Mouse (Mus musculus): ENCODE data around the gene Itih5. TPM values are rescaled to one million over a fixed set of nuclear protein-coding genes. Genes with fewer than 3 reads are reported as not detected.

Gene Itih5
- polyA plus RNA-seq, 1 experiment: 77.9 TPM

DNA sequence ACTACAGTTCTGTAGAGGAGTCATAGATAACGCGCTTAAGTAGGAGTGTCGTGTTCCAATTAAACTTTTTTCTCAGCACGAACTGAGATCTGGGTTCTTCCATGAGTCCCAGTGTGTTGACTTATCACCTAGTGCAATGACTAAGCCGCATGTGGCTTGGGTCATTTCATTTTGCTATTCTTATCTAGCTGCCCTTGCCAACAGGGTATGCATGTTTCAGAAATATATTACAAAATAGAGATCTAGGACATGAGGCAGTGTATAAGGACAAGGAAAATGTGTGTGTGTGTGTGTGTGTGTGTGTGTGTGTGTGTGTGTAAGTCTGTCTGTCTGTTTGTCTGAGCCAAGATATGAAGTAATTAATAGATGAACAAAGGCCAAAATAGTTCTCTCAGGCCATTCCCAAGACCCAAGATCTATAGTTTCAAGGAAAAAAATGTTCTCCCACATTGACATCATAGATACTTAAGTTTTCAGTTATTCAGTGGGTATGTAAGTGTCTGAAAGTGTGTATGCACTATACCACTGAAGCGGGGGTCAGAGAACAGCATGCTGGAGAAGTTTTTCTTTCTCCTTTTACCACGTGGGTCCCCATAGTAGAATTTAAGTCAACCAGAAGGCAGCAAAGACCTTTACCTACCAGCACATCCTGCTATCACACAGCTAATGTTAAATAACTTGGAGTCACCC lies 62.6 kb downstream of the Itih5 start:
- H3K27ac ChIP-seq (replicated peaks; ENCODE audit: low read depth, low read length): peak overlapping the region; percentile 97
- H3K4me1 ChIP-seq (ENCODE audit: control insufficient read depth, insufficient read depth, insufficient read length, low read length): peaks cover 3% of the 10 kb centered on the region
- H3K4me3 ChIP-seq (ENCODE audit: insufficient read depth, low read depth, low read length): no peak overlapping the region

DNA sequence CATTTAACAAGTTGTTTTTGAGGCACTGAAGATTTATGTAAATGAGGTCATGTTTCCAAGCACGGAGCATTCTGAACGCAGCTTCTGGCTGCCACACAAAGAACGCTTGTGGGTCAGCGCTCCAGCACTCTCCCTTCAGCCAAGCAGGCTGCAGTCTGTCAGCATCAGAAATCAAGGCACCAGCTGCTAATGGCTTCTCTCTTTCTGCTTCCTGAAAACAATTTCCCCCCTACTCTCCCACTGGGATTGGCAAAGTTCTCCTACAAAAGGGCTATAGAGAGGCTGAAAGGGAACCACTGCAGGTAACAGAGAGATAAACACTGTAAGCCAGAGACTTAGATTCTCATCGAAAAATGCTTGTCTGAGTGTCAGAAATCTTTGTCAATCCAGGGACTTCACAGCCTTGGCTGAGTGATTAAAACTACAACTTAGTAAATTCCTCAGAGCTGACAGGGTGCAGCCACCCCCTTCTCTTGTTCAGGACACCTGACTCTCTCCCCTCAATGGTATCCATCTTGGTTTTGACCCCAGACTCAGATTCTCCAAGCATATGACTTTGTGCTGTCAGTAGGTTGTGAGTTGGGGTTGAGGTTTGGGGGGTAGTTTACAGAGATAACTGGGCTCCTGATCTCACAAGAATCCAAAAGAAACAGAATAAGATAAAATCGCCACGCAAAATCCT lies 63.3 kb downstream of the Itih5 start:
- H3K4me1 ChIP-seq (ENCODE audit: control insufficient read depth, insufficient read depth, insufficient read length, low read length): peaks cover 3% of the 10 kb centered on the region
- no peak overlapping the region for H3K4me3 ChIP-seq (ENCODE audit: insufficient read depth, low read depth, low read length)
- H3K27ac ChIP-seq (replicated peaks; ENCODE audit: low read depth, low read length): peak overlapping the region; percentile 97

DNA sequence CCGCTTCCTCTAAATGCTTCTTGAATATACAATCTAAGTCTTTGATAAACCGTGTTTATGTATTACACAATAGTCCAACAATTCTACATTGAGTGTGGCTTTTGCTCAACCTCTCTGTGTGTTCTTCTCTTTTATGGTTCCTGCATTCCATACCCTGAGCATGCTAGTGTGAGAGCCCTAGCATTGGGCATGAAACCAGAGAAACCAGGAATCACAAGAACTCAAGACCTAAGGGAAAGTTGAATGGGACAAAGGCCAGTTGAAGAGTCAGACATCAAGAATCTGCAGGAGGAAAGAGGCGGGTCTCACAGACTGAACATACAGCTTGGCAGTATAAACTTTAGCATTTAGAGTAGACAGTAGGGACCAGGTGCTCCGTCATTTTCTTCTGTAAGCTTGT lies 68.5 kb downstream of the Itih5 start:
- Histone ChIP-seq H3K4me1 (ENCODE audit: control insufficient read depth, insufficient read depth, insufficient read length, low read length) (no peaks in the 10 kb centered on the region), H3K27ac (replicated peaks; ENCODE audit: low read depth, low read length) (no peak overlapping the region), H3K4me3 (ENCODE audit: insufficient read depth, low read depth, low read length) (no peak overlapping the region)

DNA sequence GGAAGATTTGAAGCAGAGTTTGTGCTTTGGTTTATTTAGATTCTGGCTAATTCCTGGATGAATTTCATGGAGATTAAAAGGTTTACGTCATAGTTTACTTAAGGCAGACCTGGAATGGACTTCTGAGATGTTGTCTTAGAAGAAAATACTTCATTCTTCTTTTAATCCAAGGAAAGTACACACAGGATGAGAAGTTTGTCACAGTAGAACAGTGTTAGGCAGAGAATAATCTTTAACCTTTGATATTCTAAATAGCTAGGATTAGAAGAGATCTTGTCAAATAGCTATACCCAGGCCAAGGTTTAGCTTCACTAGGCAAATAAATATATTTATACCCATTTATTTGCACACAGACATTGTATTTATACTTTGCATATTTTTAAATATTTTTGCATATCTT lies 73.5 kb downstream of the Itih5 start:
- peaks cover 6% of the 10 kb centered on the region; the same call in 1 of the 2 replicates for H3K4me1 ChIP-seq (ENCODE audit: control insufficient read depth, insufficient read depth, insufficient read length, low read length)
- H3K4me3 ChIP-seq (ENCODE audit: insufficient read depth, low read depth, low read length): no peak overlapping the region
- no peak overlapping the region for H3K27ac ChIP-seq (replicated peaks; ENCODE audit: low read depth, low read length)

DNA sequence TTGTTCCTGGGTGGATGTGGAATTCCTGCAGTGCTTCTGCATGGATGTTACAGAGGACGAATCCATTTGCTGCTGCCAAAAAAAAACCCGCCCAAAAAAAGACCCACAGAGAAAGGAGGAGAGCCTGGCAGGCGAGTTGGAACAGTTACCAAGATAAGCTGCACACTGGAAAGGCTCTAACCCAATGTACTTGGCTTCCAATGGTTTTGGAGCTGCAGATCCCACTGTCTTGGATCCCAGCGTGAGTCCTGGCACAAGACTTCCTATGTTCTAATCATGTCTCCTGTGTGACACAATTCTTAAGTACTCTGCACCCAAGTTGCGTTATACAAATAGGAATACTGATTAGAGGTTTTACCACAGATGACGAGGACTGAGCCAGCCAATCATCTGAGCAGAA lies 78.6 kb downstream of the Itih5 start:
- peaks cover 6% of the 10 kb centered on the region; the same call in 1 of the 2 replicates for H3K4me1 ChIP-seq (ENCODE audit: control insufficient read depth, insufficient read depth, insufficient read length, low read length)
- H3K4me3 ChIP-seq (ENCODE audit: insufficient read depth, low read depth, low read length): no peak overlapping the region
- 0 out of 2 replicates have a peak overlapping the region, but pooled peaks have one; percentile 17 for H3K27ac ChIP-seq (replicated peaks; ENCODE audit: low read depth, low read length)

DNA sequence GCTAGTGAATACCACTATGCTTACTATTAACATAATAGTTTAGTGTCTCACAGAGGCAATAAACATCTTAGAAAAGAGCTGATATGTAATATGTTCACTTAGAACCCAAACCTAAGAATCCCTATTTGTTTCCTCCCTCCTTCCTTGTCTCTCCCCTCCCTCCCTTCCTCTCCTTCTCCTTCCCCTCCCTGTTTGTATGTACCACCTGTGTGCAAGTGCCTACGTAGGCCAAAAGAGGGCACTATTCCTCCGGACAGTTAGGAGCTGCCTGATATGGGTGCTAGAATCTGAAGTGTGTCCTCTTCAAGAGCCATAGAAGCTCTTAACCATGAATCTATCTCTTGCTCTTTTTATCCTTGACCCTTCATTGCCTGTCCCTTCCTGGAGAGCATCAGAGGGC lies 83.2 kb downstream of the Itih5 start:
- Histone ChIP-seq H3K4me3 (ENCODE audit: insufficient read depth, low read depth, low read length) (no peak overlapping the region), H3K4me1 (ENCODE audit: control insufficient read depth, insufficient read depth, insufficient read length, low read length) (0 out of 2 replicates have a peak, but pooled peaks cover 2% of the 10 kb centered on the region)

DNA sequence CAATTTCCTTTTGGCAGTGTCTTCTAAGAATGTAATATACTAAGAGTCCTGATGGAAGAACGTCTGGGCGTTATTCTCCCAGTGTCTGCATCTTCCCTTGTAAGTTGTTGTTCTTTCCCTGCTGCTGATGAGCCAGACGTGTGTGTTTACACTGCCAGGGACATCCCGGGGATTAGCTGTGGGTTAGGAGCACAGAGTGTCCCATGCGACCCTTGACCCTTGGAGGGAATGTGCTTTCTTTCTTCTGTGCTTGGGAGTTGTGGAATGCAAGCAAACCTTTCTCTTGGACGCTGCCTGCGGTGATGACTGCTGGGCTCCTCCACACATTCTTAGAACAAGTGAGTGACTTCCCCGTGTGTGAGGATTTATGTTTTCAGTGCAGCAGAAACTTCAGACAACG lies 89.6 kb downstream of the Itih5 start:
- no peak overlapping the region for H3K4me3 ChIP-seq (ENCODE audit: insufficient read depth, low read depth, low read length)
- no peak overlapping the region for H3K27ac ChIP-seq (replicated peaks; ENCODE audit: low read depth, low read length)
- H3K4me1 ChIP-seq (ENCODE audit: control insufficient read depth, insufficient read depth, insufficient read length, low read length): no peaks in the 10 kb centered on the region

More for the DNA sequence above, 83.2 kb downstream of the Itih5 start:
- no peak overlapping the region for H3K27ac ChIP-seq (replicated peaks; ENCODE audit: low read depth, low read length)

DNA sequence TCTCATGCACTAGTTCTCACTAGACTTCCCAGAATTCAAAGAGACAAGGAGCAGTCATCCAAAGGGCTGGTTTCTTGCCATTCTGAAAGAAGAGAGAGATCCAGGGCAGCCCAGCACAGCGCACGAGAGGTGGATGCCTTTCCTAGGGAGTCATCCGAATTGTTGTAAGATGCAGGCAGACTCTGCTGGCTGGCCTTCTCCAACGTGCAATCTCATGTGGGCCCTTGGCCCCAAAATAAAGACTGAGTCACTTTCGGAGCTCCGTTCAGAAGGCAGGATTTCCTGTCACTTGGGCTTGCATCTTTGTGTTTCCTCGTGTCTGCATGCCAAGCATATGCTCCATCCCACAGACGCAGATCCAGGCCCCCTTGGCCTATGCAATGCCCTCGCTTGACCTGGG lies 97.1 kb downstream of the Itih5 start:
- no peaks in the 10 kb centered on the region; the same call in 1 of the 2 replicates for H3K4me1 ChIP-seq (ENCODE audit: control insufficient read depth, insufficient read depth, insufficient read length, low read length)
- no peak overlapping the region for H3K4me3 ChIP-seq (ENCODE audit: insufficient read depth, low read depth, low read length)
- H3K27ac ChIP-seq (replicated peaks; ENCODE audit: low read depth, low read length): 0 out of 2 replicates have a peak overlapping the region, but pooled peaks have one; percentile 11

DNA sequence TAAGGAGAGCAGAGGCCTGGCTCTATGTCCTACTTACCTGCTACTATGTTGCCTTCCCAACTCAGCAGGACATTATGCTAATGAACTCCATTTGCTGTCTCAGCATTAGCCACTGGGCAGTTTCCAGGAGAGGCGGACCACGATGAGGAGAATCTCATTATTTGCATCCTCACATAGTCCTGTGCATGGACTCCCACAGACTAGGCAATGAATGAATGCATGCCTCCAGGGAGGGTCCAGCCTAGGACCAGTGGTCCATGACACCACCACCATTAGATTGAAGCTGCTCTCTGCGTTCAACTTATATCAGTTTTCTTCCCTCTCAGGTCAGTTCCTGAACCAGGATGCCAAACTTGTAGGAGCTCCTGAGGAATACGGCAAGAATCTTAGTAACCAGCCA lies 97.6 kb downstream of the Itih5 start:
- Histone ChIP-seq H3K27ac (replicated peaks; ENCODE audit: low read depth, low read length) (0 out of 2 replicates have a peak overlapping the region, but pooled peaks have one; percentile 11), H3K4me3 (ENCODE audit: insufficient read depth, low read depth, low read length) (no peak overlapping the region), H3K4me1 (ENCODE audit: control insufficient read depth, insufficient read depth, insufficient read length, low read length) (no peaks in the 10 kb centered on the region; the same call in 1 of the 2 replicates)

DNA sequence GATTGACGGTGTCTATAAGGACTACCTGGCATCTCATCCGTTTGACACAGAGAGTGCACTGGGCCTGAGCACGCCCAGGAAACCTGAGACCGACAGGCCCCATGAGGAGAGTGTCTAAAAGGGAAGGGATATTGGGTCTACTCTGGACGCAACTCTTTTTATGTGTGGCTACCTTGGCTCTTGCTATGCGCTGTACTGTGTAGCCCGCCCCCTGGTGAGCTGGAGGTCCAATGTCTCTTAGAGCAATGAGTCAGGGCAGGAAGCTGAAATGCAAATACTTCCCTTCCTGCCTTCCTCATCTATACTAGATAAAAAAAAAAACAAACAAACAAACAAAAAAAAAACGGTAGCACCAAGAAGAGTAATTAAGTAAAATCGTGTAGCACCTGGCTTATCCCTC lies 98.1 kb downstream of the Itih5 start:
- Histone ChIP-seq H3K4me3 (ENCODE audit: insufficient read depth, low read depth, low read length) (no peak overlapping the region), H3K4me1 (ENCODE audit: control insufficient read depth, insufficient read depth, insufficient read length, low read length) (no peaks in the 10 kb centered on the region; the same call in 1 of the 2 replicates), H3K27ac (replicated peaks; ENCODE audit: low read depth, low read length) (no peak overlapping the region)

DNA sequence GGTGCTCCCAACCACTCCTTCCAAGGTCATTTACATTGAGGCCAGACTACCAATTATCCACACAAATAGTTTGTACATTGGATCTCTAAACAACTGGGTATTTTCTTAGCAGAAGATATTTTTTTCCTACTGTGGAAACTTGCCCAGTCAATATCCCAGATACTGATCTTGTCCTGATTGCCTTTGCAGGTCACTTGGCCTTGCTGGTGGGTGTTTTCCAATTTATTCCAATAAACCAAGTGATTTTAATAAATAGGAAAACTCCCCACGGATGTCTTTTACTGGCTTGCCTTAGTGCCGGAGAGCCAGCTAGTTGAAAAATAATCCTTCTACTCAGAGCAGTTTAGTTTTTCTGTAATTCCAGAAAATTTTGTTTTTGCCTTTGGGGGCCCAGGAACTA lies 98.6 kb downstream of the Itih5 start:
- Histone ChIP-seq H3K4me1 (ENCODE audit: control insufficient read depth, insufficient read depth, insufficient read length, low read length) (no peaks in the 10 kb centered on the region; the same call in 1 of the 2 replicates), H3K4me3 (ENCODE audit: insufficient read depth, low read depth, low read length) (no peak overlapping the region), H3K27ac (replicated peaks; ENCODE audit: low read depth, low read length) (no peak overlapping the region)

DNA sequence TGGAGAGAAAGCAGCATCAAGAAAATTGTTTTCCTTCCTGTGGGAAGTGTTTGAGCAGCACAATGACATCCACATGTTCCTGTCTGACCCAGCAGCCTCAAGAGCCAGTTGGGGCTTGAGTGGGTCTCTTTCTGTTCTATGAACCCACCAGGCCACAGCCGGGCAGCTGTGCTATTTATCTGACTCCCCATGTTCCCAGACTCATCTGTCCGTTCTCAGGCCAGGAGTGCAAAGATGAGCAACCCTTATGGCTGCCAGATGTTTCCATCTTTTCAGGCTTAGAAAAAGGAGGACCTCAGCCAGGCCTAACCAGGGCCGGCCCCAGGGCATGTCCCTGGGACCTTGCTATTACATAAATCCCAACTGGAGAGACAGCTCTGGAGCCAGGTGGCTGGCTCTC lies 100.0 kb downstream of the Itih5 start:
- Histone ChIP-seq H3K4me1 (ENCODE audit: control insufficient read depth, insufficient read depth, insufficient read length, low read length) (no peaks in the 10 kb centered on the region; the same call in 1 of the 2 replicates), H3K4me3 (ENCODE audit: insufficient read depth, low read depth, low read length) (no peak overlapping the region), H3K27ac (replicated peaks; ENCODE audit: low read depth, low read length) (no peak overlapping the region)

DNA sequence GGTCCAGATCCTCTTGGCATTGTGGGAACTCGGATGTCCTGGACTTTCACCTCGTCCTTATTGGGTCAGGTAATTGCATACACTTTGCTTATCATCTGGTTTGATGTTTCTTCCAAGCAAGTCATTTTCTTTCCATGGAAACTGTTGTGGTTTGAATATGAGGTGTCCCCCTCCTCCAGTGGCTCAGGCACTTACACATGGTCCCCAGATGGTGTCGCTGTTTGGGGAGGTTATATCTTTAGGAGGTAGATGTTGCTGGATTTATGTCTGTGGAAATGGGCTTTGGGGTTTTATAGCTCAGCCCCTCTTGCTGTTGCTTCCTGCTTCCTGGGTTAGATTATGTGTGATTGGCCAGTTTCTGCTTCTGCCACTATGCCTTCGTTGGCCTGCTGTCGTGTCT lies 103.6 kb downstream of the Itih5 start:
- H3K4me1 ChIP-seq (ENCODE audit: control insufficient read depth, insufficient read depth, insufficient read length, low read length): no peaks in the 10 kb centered on the region; the same call in 1 of the 2 replicates
- no peak overlapping the region for H3K27ac ChIP-seq (replicated peaks; ENCODE audit: low read depth, low read length)
- no peak overlapping the region for H3K4me3 ChIP-seq (ENCODE audit: insufficient read depth, low read depth, low read length)

DNA sequence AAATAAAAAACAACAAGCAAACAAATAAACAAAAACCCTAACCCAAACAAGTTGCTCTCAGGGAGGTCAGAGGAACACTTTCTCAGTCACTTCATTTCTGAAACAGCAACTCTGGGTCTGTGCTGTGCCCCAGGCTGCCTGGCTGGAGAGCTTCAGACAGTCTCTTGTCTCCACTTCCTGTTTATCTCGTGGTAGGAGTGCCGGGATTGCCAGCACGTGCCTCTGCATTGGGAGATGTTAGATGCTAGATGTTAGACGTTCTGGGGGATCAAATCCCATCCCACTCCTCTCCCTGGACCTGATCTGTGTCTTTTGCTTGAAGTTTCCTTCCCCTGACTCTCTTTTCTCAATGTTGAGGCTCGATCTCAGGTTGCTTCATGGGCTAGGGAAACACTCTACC lies 104.9 kb downstream of the Itih5 start:
- Histone ChIP-seq H3K4me1 (ENCODE audit: control insufficient read depth, insufficient read depth, insufficient read length, low read length) (peaks cover 3% of the 10 kb centered on the region), H3K27ac (replicated peaks; ENCODE audit: low read depth, low read length) (no peak overlapping the region), H3K4me3 (ENCODE audit: insufficient read depth, low read depth, low read length) (no peak overlapping the region)

DNA sequence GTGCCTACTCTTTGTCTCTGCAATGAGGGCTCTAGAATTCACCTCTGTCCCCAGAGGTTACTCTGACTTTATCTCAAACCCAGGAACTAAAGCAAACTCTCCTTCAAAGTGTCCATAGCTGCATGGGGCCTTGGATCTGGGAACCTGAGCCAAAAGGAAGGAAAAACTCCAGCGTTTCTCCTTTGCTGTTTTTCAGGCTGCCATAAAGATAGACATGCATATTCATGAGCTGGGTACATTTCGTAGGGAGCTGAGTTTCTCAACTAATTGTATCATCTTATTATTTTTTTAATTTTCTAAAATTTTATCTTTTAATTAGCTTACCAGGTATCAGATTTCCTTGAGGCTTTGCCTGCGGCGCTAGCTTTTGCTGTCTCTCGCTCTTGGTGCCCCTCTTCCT lies 106.7 kb downstream of the Itih5 start:
- Histone ChIP-seq H3K4me3 (ENCODE audit: insufficient read depth, low read depth, low read length) (no peak overlapping the region), H3K4me1 (ENCODE audit: control insufficient read depth, insufficient read depth, insufficient read length, low read length) (peaks cover 7% of the 10 kb centered on the region), H3K27ac (replicated peaks; ENCODE audit: low read depth, low read length) (no peak overlapping the region)

DNA sequence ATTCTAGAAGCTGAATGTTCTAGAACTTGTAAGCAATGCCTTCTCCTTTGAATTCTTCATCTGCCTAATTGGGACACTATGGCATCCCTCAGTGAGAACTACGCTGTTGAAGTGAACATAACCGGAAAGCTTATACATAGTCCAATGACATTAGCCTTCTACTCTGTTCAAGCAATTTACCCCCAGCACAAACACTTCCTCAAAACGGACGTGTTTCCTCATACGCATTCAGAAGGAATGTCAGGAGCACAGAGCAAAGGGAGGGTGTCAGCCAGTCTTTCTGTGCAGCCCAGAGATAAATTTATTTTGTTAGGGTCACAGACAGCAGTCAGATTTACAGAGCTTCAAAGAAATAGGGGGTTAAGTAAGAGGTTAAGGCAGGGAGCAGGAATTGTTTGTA lies 108.0 kb downstream of the Itih5 start:
- H3K27ac ChIP-seq (replicated peaks; ENCODE audit: low read depth, low read length): no peak overlapping the region
- peaks cover 7% of the 10 kb centered on the region for H3K4me1 ChIP-seq (ENCODE audit: control insufficient read depth, insufficient read depth, insufficient read length, low read length)
- H3K4me3 ChIP-seq (ENCODE audit: insufficient read depth, low read depth, low read length): no peak overlapping the region

Measured in brown adipose tissue, adult 24 weeks (tissue).